Mouse (Mus musculus) CH12.LX (cell line): Measurements from ENCODE around the gene Pom121l2. TPM values are rescaled to one million over a fixed set of nuclear protein-coding genes. Genes with fewer than 3 reads are reported as not detected.

Experiments
- DNase-seq: peaks from one replicate; pipeline ENCODE4 v3.0.0-alpha.2; 2013; ENCODE audit errors: extremely low read depth
- H3K27ac ChIP-seq: 2 replicates; pipeline ENCODE4 v1.5.1; 2012; ENCODE audit warnings: low read depth, mild to moderate bottlenecking, control low read depth, moderate library complexity; ENCODE audit not compliant: insufficient read depth
- H3K27me3 ChIP-seq: replicated peaks from 2 replicates; pipeline ENCODE3; 2012; ENCODE audit warnings: inconsistent platforms
- H3K36me3 ChIP-seq, 2 experiments: replicated peaks in 1 of 2; 2 replicates each; pipeline versions ENCODE3 to v1.6.1; 2012; ENCODE audit warnings: inconsistent platforms in 1 of 2, low read length in 1 of 2, mild to moderate bottlenecking in 1 of 2, mixed read lengths in 1 of 2, moderate library complexity in 1 of 2; ENCODE audit not compliant: control insufficient read depth in 1 of 2, insufficient read depth in 1 of 2
- H3K4me1 ChIP-seq, 2 experiments: 2 replicates each; pipeline ENCODE4 v1.6.1; 2012; ENCODE audit warnings: inconsistent platforms in 1 of 2, moderate library complexity in 1 of 2; ENCODE audit not compliant: insufficient read depth in 2 of 2, control insufficient read depth in 1 of 2
- H3K4me2 ChIP-seq: 2 replicates; pipeline ENCODE4 v1.6.1; 2012; ENCODE audit warnings: low read depth, mild to moderate bottlenecking, control low read depth; ENCODE audit not compliant: poor library complexity, insufficient read depth, severe bottlenecking
- H3K4me3 ChIP-seq, 3 experiments: fragments of 150-350 bp in 1 of 3; sonication (generic) in 1 of 3; replicated peaks in 1 of 3; 2 replicates each; pipeline versions ENCODE3 to v1.5.1; 2011 to 2012; ENCODE audit warnings: low read depth in 2 of 3, low read length in 2 of 3, mild to moderate bottlenecking in 2 of 3, moderate library complexity in 2 of 3, control low read depth in 1 of 3, improper control_type of control experiment in 1 of 3, inconsistent platforms in 1 of 3, mixed read lengths in 1 of 3; ENCODE audit not compliant: poor library complexity in 1 of 3
- H3K79me2 ChIP-seq: replicated peaks from 2 replicates; pipeline ENCODE4 v1.6.1; 2012; ENCODE audit warnings: mild to moderate bottlenecking, moderate library complexity; ENCODE audit not compliant: control insufficient read depth, poor library complexity, insufficient read depth, severe bottlenecking; ENCODE audit errors: extremely low read depth
- H3K9ac ChIP-seq: 2 replicates; pipeline ENCODE4 v1.6.1; 2012; ENCODE audit warnings: low read depth, mild to moderate bottlenecking, control low read depth, moderate library complexity; ENCODE audit not compliant: insufficient read depth
- H3K9me3 ChIP-seq: replicated peaks from 2 replicates; pipeline ENCODE3; 2012; ENCODE audit warnings: low read length, inconsistent platforms, mixed read lengths
- BHLHE40 ChIP-seq: IDR thresholded peaks from 2 replicates; pipeline ENCODE4 v1.6.1; 2011; ENCODE audit warnings: mild to moderate bottlenecking, low read depth, low read length, improper control_type of control experiment
- CHD2 ChIP-seq: IDR thresholded peaks from 2 replicates; pipeline ENCODE4 v1.6.1; 2011; ENCODE audit warnings: low read length, improper control_type of control experiment
- CTCF ChIP-seq, 2 experiments: IDR thresholded peaks in 1 of 2; conservative IDR thresholded peaks in 1 of 2; 2 replicates each; pipeline ENCODE4 v1.5.1; 2011 to 2012; ENCODE audit warnings: low read depth in 2 of 2, low read length in 2 of 2, improper control_type of control experiment in 1 of 2, inconsistent platforms in 1 of 2, mild to moderate bottlenecking in 1 of 2, moderate library complexity in 1 of 2
- ELF1 ChIP-seq: IDR thresholded peaks from 2 replicates; pipeline ENCODE4 v1.6.1; 2014; ENCODE audit warnings: low read depth, mild to moderate bottlenecking, inconsistent platforms, low read length, improper control_type of control experiment
- GABPA ChIP-seq: IDR thresholded peaks from 2 replicates; pipeline ENCODE4 v1.6.1; 2012; ENCODE audit warnings: low read depth, low read length, improper control_type of control experiment, inconsistent platforms; ENCODE audit not compliant: insufficient replicate concordance
- HCFC1 ChIP-seq: IDR thresholded peaks from 2 replicates; pipeline ENCODE4 v1.6.1; 2012; ENCODE audit warnings: low read depth, mild to moderate bottlenecking, inconsistent platforms, low read length, improper control_type of control experiment
- JUN ChIP-seq: IDR thresholded peaks from 2 replicates; pipeline ENCODE4 v1.6.1; 2011; ENCODE audit warnings: low read depth, mild to moderate bottlenecking, low read length, improper control_type of control experiment, moderate library complexity; ENCODE audit not compliant: insufficient read depth
- MAX ChIP-seq: IDR thresholded peaks from 2 replicates; pipeline ENCODE4 v1.6.1; 2011; ENCODE audit warnings: low read length, improper control_type of control experiment
- MEF2A ChIP-seq: IDR thresholded peaks from 2 replicates; pipeline ENCODE4 v1.6.1; 2014; ENCODE audit warnings: low read depth, mild to moderate bottlenecking, inconsistent platforms, low read length, improper control_type of control experiment, borderline replicate concordance
- MXI1 ChIP-seq: IDR thresholded peaks from 2 replicates; pipeline ENCODE4 v1.6.1; 2011; ENCODE audit warnings: mild to moderate bottlenecking, low read depth, low read length, improper control_type of control experiment
- MYC ChIP-seq: IDR thresholded peaks from 2 replicates; pipeline ENCODE4 v1.6.1; 2011; ENCODE audit warnings: low read depth, mild to moderate bottlenecking, improper control_type of control experiment, low read length
- NRF1 ChIP-seq: IDR thresholded peaks from 2 replicates; pipeline ENCODE4 v1.6.1; 2014; ENCODE audit warnings: low read depth, mild to moderate bottlenecking, inconsistent platforms, low read length, improper control_type of control experiment, moderate library complexity
- PAX5 ChIP-seq: IDR thresholded peaks from 2 replicates; pipeline ENCODE4 v1.6.1; 2012; ENCODE audit warnings: low read length, inconsistent platforms, mixed read lengths
- POLR2A ChIP-seq: IDR thresholded peaks from 2 replicates; pipeline ENCODE4 v1.6.1; 2011; ENCODE audit warnings: low read depth, mild to moderate bottlenecking, improper control_type of control experiment, low read length
- SIN3A ChIP-seq: IDR thresholded peaks from 2 replicates; pipeline ENCODE4 v1.6.1; 2012; ENCODE audit warnings: low read length, improper control_type of control experiment, inconsistent platforms
- SMC3 ChIP-seq: IDR thresholded peaks from 2 replicates; pipeline ENCODE4 v1.6.1; 2011; ENCODE audit warnings: low read depth, low read length, improper control_type of control experiment
- UBTF ChIP-seq: IDR thresholded peaks from 2 replicates; pipeline ENCODE4 v1.6.1; 2012; ENCODE audit warnings: low read depth, mild to moderate bottlenecking, inconsistent platforms, low read length, improper control_type of control experiment, moderate library complexity
- USF1 ChIP-seq: IDR thresholded peaks from 2 replicates; pipeline ENCODE4 v1.6.1; 2014; ENCODE audit warnings: low read depth, mild to moderate bottlenecking, inconsistent platforms, low read length, improper control_type of control experiment
- ZMIZ1 ChIP-seq: IDR thresholded peaks from 2 replicates; pipeline ENCODE4 v1.6.1; 2012; ENCODE audit warnings: low read depth, mild to moderate bottlenecking, inconsistent platforms, low read length, improper control_type of control experiment
- ZNF384 ChIP-seq: IDR thresholded peaks from 2 replicates; pipeline ENCODE4 v1.6.1; 2012; ENCODE audit warnings: low read depth, low read length, improper control_type of control experiment, inconsistent platforms
- dilution Hi-C: fragments of 300-500 bp; cut with MboI; formaldehyde crosslinking; loops from 2 replicates; pipeline ENCODE4 v1.14.3; 2020; ENCODE audit warnings: low sequenced_read_pairs; ENCODE audit not compliant: extremely low pct_unique_long_range_greater_than_20kb, extremely low pct_ligation_motif_present
- in situ Hi-C: fragments of 300-500 bp; cut with MboI; formaldehyde crosslinking; loops from 3 replicates; pipeline ENCODE4 v1.14.3; 2019; ENCODE audit warnings: low sequenced_read_pairs, low pct_ligation_motif_present, low pct_unique_long_range_greater_than_20kb, mixed read lengths
- polyA plus RNA-seq: library from polyadenylated mRNA; unstranded; fragments of >175 nt; gene quantifications from 2 replicates; pipeline ENCODE4 v1.2.1, GENCODE M21; 2012; ENCODE audit warnings: low read depth; ENCODE audit not compliant: insufficient read length
- total RNA-seq, 2 experiments: library from RNA; depleted of rRNA; stranded (reverse); fragments of 300-350 nt in 1 of 2; fragments of >200 nt in 1 of 2; gene quantifications; 2 replicates each; pipeline ENCODE4 v1.2.3; 2012 to 2014

The Pom121l2 gene
- total and polyA plus RNA-seq, 3 experiments = not detected

GRCm38 (mm10) chr13:22005605-22006333, 24.8 kb downstream of the Pom121l2 start:
- dilution Hi-C loops = no loop called here

GRCm38 (mm10) chr13:22006334-22007120, 25.5 kb downstream of the Pom121l2 start:
- Histone ChIP-seq H3K27ac (no peak overlapping the region), H3K4me2 (peak overlapping the region; percentile 84), H3K9ac (peak overlapping the region; percentile 33), H3K27me3 (peaks cover 79% of the 10 kb centered on the region), H3K4me3 (peak overlapping the region; percentile 59 to 74 (median 60)), H3K79me2 (no peaks in the 10 kb centered on the region), H3K4me1 (peaks cover 3 to 28% of the 10 kb centered on the region in 2 experiments), H3K36me3 (no peaks in the 10 kb centered on the region), H3K9me3 (no peaks in the 10 kb centered on the region)
- dilution Hi-C loops (no loop called here), in situ Hi-C loops (loop anchor here (25.0 kb wide), 1 partner anchor 594 kb away; the partner anchor contains the start of gene Zkscan3)
- peak; percentile 72 for DNase-seq
- TF ChIP-seq CTCF (conservative IDR thresholded peaks at IDR 0.05 in 1 of 2, IDR thresholded peaks at IDR 0.05 in 1 of 2; ENCODE audit: low read depth in 2 of 2, low read length in 2 of 2) (peak in 1 of 2 experiments; percentile 17; a peak in 1 of 4 replicates), SIN3A (no peak)

More at GRCm38 (mm10) chr13:22005605-22006333, 24.8 kb downstream of the Pom121l2 start:
- H3K27me3 ChIP-seq = peaks cover 78% of the 10 kb centered on the region
- peak overlapping the region; percentile 33 for H3K9ac ChIP-seq
- in situ Hi-C loops = loop anchor here (25.0 kb wide), 1 partner anchor 593 kb away; the partner anchor contains the start of gene Zkscan3
- no peaks in the 10 kb centered on the region for H3K79me2 ChIP-seq
- peak overlapping the region; percentile 59 to 74 (median 60) for H3K4me3 ChIP-seq
- TF ChIP-seq MXI1 = no peak
- TF ChIP-seq ELF1 = no peak
- no peak for TF ChIP-seq USF1
- TF ChIP-seq JUN = no peak
- no peak for TF ChIP-seq GABPA
- peak; percentile 52 for TF ChIP-seq BHLHE40
- TF ChIP-seq MYC = no peak
- no peak for TF ChIP-seq HCFC1
- TF ChIP-seq SIN3A = no peak
- no peak for TF ChIP-seq PAX5
- TF ChIP-seq SMC3 = no peak
- no peak for TF ChIP-seq MAX
- no peak for TF ChIP-seq ZMIZ1
- TF ChIP-seq POLR2A = no peak
- TF ChIP-seq CHD2 = no peak
- TF ChIP-seq MEF2A = no peak
- no peak for TF ChIP-seq ZNF384
- peak; percentile 62 for TF ChIP-seq NRF1
- peak; percentile 73; the same call in 1 of the 2 replicates for TF ChIP-seq UBTF
- TF ChIP-seq, all 38 proteins: peak for 3
- H3K9me3 ChIP-seq = no peaks in the 10 kb centered on the region
- no peak overlapping the region for H3K27ac ChIP-seq
- H3K4me1 ChIP-seq = peaks cover 6 to 35% of the 10 kb centered on the region in 2 experiments
- no peak for DNase-seq
- H3K36me3 ChIP-seq = no peaks in the 10 kb centered on the region
- peak overlapping the region; percentile 84 for H3K4me2 ChIP-seq
